Mouse (Mus musculus) gastrocnemius, adult 8-10 months (tissue): ENCODE results near the gene Emid1. TPM values are rescaled to one million over a fixed set of nuclear protein-coding genes. Genes with fewer than 3 reads are reported as not detected.

Experiments used
- DNase-seq, 2 experiments: peaks; one replicate each; pipeline ENCODE4 v3.0.0; 2022; ENCODE audit warnings: low spot score in 2 of 2
- total RNA-seq, 4 experiments: library from RNA; stranded (reverse); gene quantifications; 2 replicates each; pipeline ENCODE4 v1.2.4; 2022

Gene Emid1
- total RNA-seq, 4 experiments from 2014 or later, result 5.5 to 9.6 (median 8.4) TPM

GRCm38 (mm10) chr11:5063561-5064281 lies 88.3 kb downstream of the Emid1 start:
- DNase-seq, result no peak

DNA sequence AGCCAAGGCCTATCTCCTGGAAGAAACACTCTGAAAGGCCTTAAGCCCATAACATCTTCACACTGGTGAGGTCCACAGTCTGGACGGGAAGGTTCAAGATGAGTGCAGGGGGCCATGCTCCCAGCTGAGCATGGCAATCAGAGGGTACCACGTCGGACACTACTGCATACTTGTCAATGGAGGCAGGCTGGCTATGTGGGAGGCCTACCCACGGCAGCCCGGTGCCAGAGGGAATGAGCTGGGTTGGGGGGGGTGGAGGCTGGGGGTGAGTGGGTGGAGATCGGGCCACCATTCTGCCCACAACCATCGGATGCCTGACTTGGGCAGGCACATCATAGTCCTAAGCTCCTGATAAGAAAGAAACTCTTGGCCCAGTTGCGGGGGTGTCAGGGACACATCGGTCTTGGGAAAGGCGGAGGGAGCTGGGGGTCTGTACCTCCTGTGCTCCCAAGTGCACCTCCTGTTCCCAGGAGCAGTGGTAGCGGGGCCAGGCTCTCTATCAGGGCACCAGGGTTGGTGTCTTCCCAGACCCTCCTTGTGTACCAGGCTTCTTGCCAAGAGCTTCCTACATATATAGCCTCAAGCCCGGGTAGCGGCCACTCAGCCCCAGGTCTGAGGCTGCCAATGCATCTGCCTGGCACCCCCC lies 89.1 kb downstream of the Emid1 start:
- DNase-seq, result no peak

- no peak for DNase-seq
These were observed 89.7 kb downstream of the Emid1 start for GRCm38 (mm10) chr11:5062326-5062725.

- peak; percentile 90 to 91 for DNase-seq
These were observed 90.5 kb downstream of the Emid1 start for GRCm38 (mm10) chr11:5061413-5062139.

GRCm38 (mm10) chr11:5060756-5061412 lies 91.2 kb downstream of the Emid1 start:
- DNase-seq, result no peak

DNA sequence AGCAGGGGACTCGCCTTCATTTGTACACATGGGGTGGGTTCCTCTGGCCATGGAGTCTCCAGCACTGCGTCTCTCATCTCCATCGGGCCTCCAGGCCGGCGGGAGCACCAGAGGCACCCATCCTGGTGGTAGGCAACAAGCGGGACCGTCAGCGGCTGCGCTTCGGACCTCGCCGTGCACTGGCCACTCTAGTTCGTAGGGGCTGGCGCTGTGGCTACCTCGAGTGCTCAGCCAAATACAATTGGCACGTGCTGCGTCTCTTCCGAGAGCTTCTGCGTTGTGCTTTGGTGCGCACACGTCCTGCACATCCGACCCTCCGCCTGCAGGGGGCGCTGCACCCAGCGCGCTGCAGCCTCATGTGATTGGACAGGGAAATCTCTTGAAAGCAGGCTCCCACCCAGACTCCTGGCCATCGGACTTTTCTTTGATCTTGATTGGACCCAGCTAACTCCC lies 92.3 kb downstream of the Emid1 start:
- no peak for DNase-seq

DNA sequence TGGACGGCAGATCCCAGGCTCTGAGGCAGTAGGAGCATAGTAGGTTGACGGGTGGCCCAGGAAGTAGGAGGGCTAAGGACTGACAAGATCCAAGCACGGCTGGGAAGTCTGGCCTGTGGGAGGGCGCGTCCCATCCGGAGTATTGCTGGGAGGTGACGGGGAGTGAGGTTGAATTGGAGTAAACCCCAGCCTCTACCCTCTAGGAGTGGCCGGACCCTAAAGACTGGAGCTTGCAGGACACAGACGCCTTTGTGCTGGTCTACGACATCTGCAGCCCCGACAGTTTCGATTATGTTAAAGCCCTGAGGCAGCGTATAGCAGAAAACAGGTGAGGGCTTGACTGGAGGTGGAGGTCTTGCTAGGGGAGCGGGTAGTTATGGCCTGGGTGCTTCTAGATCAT lies 92.8 kb downstream of the Emid1 start:
- DNase-seq, result no peak

- no peak for DNase-seq
These were observed 93.3 kb downstream of the Emid1 start for GRCm38 (mm10) chr11:5058783-5059182.

DNA sequence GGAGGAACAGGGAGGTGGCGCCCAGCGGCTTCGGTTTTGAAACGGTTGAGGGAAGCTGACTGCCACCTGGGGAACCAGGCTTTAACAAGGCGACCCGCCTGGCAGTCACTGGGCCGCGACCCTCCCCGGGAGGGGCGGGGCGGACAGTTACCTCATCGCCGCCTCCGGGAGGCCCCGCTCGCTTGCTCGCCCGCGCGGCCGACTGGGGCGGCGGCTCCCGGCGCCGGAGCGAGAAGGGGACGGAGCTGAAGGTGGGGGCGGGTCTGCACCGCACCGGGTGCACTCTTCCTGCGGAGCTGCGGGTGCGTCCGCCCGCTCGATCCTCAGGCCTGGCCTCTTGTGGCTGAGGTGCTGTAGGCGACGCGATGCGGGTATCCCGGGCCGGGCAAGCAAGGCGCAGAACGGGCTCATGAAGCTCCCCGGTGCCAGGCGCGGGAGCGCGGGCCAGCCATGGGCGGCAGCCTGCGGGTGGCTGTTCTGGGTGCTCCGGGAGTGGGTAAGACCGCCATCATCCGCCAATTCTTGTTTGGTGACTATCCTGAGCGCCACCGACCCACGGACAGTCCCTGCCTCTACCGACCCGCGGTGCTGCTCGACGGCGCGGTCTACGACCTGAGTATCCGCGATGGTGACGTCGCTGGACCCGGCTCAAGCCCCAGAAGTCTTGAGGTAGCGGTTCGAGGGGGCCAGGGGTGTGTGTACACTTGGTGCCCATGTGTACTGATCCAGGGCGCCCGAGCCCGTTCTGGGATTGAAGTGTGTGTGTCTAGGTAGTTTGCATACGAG lies 94.0 kb downstream of the Emid1 start, which contains the start of gene Rasl10a:
Gene Rasl10a (plus strand): TSS at position 273 of the 786 bp plus-strand sequence.
- no peak for DNase-seq

DNA sequence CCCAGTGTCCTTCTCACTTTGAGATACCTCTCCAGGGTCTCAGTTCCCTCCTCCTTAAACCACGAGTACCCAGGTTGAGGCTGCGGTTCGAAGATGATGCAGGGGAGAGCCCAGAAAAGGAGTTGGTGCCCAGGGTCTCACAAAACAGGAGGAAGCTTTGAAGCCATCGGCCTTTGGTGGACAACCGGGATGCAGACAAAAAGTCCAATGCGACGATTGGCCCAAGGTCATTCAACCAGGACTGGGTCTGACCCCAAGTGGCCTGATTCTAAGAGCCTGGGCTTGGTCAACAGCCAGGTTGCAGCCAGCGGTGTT lies 94.6 kb downstream of the Emid1 start:
- DNase-seq, result no peak

- no peak for DNase-seq
These were observed 95.0 kb downstream of the Emid1 start for GRCm38 (mm10) chr11:5057064-5057463.

Other genes with a start within 250 kb of the Emid1 start
- gene Nefh, start 204.2 kb downstream of the Emid1 start, total RNA-seq, result not detected
- gene Ap1b1, start 165.4 kb downstream of the Emid1 start, total RNA-seq, result 10 to 100 TPM; 33.1 to 38.3 (median 37.8) TPM
- gene Rasl10a, start 94.1 kb downstream of the Emid1 start, total RNA-seq, result not detected
- gene Gas2l1, start 86.9 kb downstream of the Emid1 start, total RNA-seq, result 1 to 10 TPM; 2.4 to 3.8 (median 3.1) TPM
- gene Rhbdd3, start 53.3 kb downstream of the Emid1 start, total RNA-seq, result 10 to 100 TPM; 33.1 to 43.7 (median 34.2) TPM
- gene Ewsr1, start 53.0 kb downstream of the Emid1 start, total RNA-seq, result 10 to 100 TPM; 55.1 to 68.1 (median 64.3) TPM
- 10 to 100 TPM; 41.4 to 55.8 (median 48.8) TPM for gene Kremen1, start 109.3 kb upstream of the Emid1 start, total RNA-seq